Mouse (Mus musculus) hindbrain, postnatal 0 days (tissue): ENCODE measurements around the gene Gfra4. TPM values are rescaled to one million over a fixed set of nuclear protein-coding genes. Genes with fewer than 3 reads are reported as not detected.

Experiments
- ATAC-seq: fragments of 200-750 bp; cut with Nextera tagmentation; 2 replicates; pipeline ENCODE4 v1.8.0; 2017; ENCODE audit warnings: mild to moderate bottlenecking, moderate TSS enrichment, moderate library complexity
- DNase-seq: peaks from one replicate; pipeline ENCODE4 v3.0.0-alpha.2; 2015; ENCODE audit warnings: low spot score
- H3K27ac ChIP-seq: fragments of 300-500 bp; sonication (generic); 2 replicates; pipeline ENCODE4 v1.5.1; 2014; ENCODE audit warnings: mild to moderate bottlenecking
- H3K27me3 ChIP-seq: fragments of 300-500 bp; sonication (generic); 2 replicates; pipeline ENCODE4 v1.6.1; 2014; ENCODE audit warnings: low read length, mixed read lengths; ENCODE audit not compliant: insufficient read depth
- H3K36me3 ChIP-seq: fragments of 300-500 bp; sonication (generic); 2 replicates; pipeline ENCODE4 v1.6.1; 2014; ENCODE audit warnings: low read length, mixed read lengths; ENCODE audit not compliant: insufficient read depth
- H3K4me1 ChIP-seq: fragments of 300-500 bp; sonication (generic); 2 replicates; pipeline ENCODE4 v1.6.1; 2014; ENCODE audit warnings: antibody characterized with exemption, low read length, mixed read lengths; ENCODE audit not compliant: insufficient read depth
- H3K4me2 ChIP-seq: fragments of 300-500 bp; sonication (generic); 2 replicates; pipeline ENCODE4 v1.6.1; 2014; ENCODE audit warnings: low read depth, mild to moderate bottlenecking, low read length, moderate library complexity, mixed read lengths
- H3K4me3 ChIP-seq: fragments of 300-500 bp; sonication (generic); 2 replicates; pipeline ENCODE4 v1.5.1; 2014; ENCODE audit warnings: low read length
- H3K9ac ChIP-seq: fragments of 300-500 bp; sonication (generic); replicated peaks from 2 replicates; pipeline ENCODE4 v1.6.1; 2014; ENCODE audit warnings: mild to moderate bottlenecking, low read length, moderate library complexity, mixed read lengths
- H3K9me3 ChIP-seq: fragments of 300-500 bp; sonication (generic); 2 replicates; pipeline ENCODE4 v1.6.1; 2016; ENCODE audit warnings: low read length, mixed read lengths
- CTCF ChIP-seq: IDR thresholded peaks from 2 replicates; pipeline ENCODE4 v1.5.1; 2016; ENCODE audit warnings: antibody characterized with exemption, control low read depth, low read depth
- WGBS: fragments of 180-500 bp; shearing (Covaris S2); extraction: QIAGEN DNeasy Blood & Tissue Kit; methylation state at CpG from one replicate; pipeline ENCODE4 v1.1.7; 2014; 5-methylcytosine and 5-hydroxymethylcytosine counted together
- microRNA-seq, 2 experiments: library from miRNA; unstranded; fragments of <30 nt; microRNA quantifications; one replicate each; pipeline ENCODE4; 2016
- polyA plus RNA-seq: library from polyadenylated mRNA; unstranded; fragments of >200 nt; fragmentation: Nextera tagmentation; extraction: Ambion mirVana; gene quantifications from 2 replicates; pipeline ENCODE4 v1.2.1, GENCODE M21; 2015
- total RNA-seq: library from RNA; depleted of rRNA; stranded (reverse); fragments of >200 nt; gene quantifications from 2 replicates; pipeline ENCODE4 v1.2.3, GENCODE M21; 2014; rRNA removed

Gene Gfra4
- total and polyA plus RNA-seq, 2 experiments from 2014 or later, result 57.1 to 83.3 TPM

DNA sequence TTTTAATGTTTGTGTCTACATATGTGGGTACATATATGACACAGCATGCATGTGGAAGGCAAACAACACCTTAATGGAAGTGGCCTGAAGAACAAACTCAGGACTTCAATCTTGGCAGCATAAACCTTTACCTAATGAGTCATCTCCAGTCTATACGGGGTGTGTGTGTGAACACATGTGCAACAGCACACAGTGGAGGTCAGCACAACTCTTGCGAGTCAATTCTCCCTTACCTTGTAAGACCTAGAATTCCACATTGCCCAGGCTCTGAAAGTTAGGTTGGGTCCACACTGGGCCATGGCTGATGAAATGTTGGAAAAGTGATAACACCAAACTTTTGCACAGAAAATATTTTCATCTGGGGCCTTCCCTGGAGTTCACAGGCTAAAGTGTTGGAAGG lies 12.3 kb downstream of the Gfra4 start:
- no peak overlapping the region for H3K4me3 ChIP-seq
- no peaks in the 10 kb centered on the region for H3K27me3 ChIP-seq
- no peaks in the 10 kb centered on the region; the same call in 1 of the 2 replicates for H3K4me1 ChIP-seq
- no peak overlapping the region for H3K27ac ChIP-seq
- no peaks in the 10 kb centered on the region for H3K9me3 ChIP-seq
- 88% methylated on average over 2 of the region's 2 CpGs for WGBS
- TF ChIP-seq CTCF, result no peak
- ATAC-seq, result no peak
- peaks cover 17% of the 10 kb centered on the region for H3K36me3 ChIP-seq
- H3K9ac ChIP-seq, result no peak overlapping the region
- no peak overlapping the region for H3K4me2 ChIP-seq
- no peak for DNase-seq

DNA sequence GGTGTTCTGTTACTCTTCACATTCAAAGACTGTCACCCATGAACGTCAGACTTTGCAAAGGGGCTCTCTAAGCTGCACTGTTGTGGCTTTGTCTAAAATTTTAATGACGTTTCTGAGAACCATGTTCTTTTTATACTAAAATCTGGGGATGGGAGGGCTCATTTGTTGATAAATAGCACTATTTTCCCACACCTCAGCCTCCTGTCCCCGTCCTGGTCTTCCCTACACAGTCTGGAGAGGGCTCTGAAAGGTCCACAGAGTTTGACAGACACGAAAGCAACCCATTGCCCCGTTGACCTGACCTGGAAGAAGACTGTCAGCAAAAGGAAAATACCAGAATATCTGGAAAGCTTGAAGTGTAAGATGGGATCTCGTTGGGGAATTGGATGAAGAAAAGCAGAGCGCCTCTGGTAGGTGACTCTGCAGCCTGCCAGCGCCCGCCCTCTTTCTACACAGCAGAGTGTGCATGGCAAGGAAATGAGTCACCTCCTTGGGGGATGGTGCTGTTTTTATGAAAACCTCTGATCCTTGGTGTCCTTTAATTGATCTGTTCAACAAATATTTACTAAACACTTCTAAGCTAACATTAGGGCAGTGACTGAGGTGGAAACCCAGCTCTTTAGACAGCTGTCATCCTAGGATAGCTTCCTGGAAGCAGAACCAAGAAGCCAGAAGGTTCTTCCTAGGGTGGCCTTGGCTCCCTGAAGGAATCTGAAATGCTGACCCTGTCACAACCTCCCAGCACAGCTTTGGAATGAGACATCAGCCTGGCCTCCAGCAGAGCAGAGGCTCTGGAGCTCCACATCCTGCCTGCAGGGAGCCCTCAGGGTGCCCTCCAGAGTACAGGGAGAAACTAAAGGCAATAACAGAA lies 13.6 kb downstream of the Gfra4 start:
- Histone ChIP-seq H3K4me3 (no peak overlapping the region), H3K27me3 (no peaks in the 10 kb centered on the region), H3K36me3 (peaks cover 17% of the 10 kb centered on the region), H3K9me3 (no peaks in the 10 kb centered on the region), H3K27ac (no peak overlapping the region), H3K9ac (no peak overlapping the region), H3K4me1 (no peaks in the 10 kb centered on the region; the same call in 1 of the 2 replicates), H3K4me2 (no peak overlapping the region)
- TF ChIP-seq CTCF, result no peak
- ATAC-seq (no peak), DNase-seq (no peak)
- 79% methylated on average over 9 of the region's 9 CpGs for WGBS

DNA sequence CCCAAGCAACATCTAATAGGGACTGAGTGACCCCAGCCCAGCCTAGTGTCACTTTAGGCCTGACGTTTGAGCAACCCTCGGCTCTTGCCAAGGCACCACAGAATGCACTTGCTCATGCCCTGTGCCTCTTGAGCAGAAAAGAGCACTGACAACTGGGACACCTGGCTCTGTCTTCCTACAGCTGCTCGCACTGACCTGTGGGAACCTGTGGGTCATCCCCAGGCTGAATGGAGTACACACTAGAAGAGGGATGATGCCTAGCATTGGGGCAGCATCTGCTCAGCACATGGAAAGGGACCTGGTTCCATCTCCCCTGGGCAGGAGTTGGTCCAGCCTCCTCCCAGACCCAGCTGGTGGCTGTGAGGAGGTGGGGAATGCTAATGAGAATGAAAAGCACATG lies 15.9 kb downstream of the Gfra4 start:
- Histone ChIP-seq H3K27ac (no peak overlapping the region), H3K36me3 (peaks cover 34% of the 10 kb centered on the region), H3K27me3 (no peaks in the 10 kb centered on the region), H3K4me1 (no peaks in the 10 kb centered on the region; the same call in 1 of the 2 replicates), H3K9me3 (no peaks in the 10 kb centered on the region), H3K4me3 (no peak overlapping the region), H3K4me2 (no peak overlapping the region), H3K9ac (no peak overlapping the region)
- no peak for TF ChIP-seq CTCF
- ATAC-seq, result no peak
- DNase-seq, result no peak
- WGBS, result 82% methylated on average over 3 of the region's 3 CpGs

DNA sequence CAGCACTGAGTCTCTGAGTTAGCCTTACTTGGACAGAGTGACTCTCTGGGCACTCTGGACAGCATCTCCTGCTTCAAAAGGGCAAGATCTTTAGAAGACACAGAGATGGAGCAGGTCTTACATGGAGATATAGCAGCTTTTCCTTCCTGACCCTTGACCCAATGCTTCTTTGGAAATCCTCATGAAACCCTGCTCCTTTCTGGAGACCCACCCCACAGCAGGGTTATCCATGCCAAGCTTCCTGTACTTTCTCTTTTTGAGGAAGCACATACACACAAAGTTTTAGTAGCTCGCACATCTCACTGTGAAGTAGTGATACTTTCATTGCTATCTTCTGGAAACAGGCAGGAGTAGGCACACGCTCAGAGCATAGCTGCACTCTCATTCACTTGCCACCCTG lies 17.7 kb downstream of the Gfra4 start:
- no peaks in the 10 kb centered on the region; the same call in 1 of the 2 replicates for H3K4me1 ChIP-seq
- H3K36me3 ChIP-seq, result peaks cover 46% of the 10 kb centered on the region
- no peak for DNase-seq
- H3K27me3 ChIP-seq, result no peaks in the 10 kb centered on the region
- no peak overlapping the region for H3K9ac ChIP-seq
- no peak overlapping the region for H3K4me3 ChIP-seq
- no peak for TF ChIP-seq CTCF
- 97% methylated on average over 2 of the region's 2 CpGs for WGBS
- no peak overlapping the region for H3K27ac ChIP-seq
- no peak overlapping the region for H3K4me2 ChIP-seq
- no peak for ATAC-seq
- H3K9me3 ChIP-seq, result no peaks in the 10 kb centered on the region

DNA sequence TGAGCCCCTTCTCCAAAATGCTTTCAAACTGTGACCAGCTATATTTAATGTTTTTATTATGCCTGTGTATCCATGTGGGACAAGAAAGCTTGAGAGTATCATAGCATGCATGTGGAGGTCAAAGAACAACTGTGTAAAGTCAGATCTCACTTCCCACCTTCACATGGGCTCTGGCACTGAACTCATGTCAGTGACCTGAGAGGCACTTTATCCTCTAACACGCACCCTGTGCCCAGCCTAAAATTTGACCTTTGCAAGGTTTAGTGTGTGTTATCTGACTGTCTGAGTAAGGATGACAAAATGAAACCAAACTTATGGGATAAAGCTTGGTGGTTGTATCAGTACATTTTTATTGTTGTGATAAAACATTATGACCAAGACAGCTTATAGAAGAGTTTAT lies 32.3 kb downstream of the Gfra4 start:
- ATAC-seq (no peak), DNase-seq (no peak)
- no peak overlapping the region for H3K4me2 ChIP-seq
- no peaks in the 10 kb centered on the region for H3K27me3 ChIP-seq
- no peaks in the 10 kb centered on the region for H3K4me1 ChIP-seq
- H3K36me3 ChIP-seq, result peaks cover 24% of the 10 kb centered on the region
- H3K27ac ChIP-seq, result no peak overlapping the region
- no peak overlapping the region for H3K4me3 ChIP-seq
- 90% methylated on average over 1 of the region's 1 CpGs for WGBS
- TF ChIP-seq CTCF, result no peak
- H3K9me3 ChIP-seq, result no peaks in the 10 kb centered on the region
- no peak overlapping the region for H3K9ac ChIP-seq

DNA sequence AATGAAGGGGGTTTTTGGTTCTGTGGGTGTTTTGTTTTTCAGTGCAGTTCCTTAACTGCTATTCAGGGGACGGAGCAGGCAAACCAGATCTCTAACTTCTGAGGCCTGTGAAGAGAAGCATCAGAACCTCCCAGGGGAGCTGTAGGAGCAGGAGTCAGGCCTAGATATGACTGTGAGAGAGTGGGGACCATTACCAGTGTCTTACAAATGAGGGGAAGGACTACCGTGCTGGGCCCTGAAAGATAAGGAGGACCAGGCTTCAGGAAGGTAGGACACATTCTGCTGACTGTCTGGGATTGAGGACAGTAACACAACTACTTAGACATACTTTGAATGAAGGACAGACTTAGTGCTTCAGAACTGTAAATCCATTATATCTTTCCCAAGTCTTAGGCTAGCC lies 33.8 kb downstream of the Gfra4 start:
- Histone ChIP-seq H3K27me3 (no peaks in the 10 kb centered on the region), H3K4me1 (no peaks in the 10 kb centered on the region), H3K9ac (no peak overlapping the region), H3K4me3 (no peak overlapping the region), H3K27ac (no peak overlapping the region), H3K36me3 (peaks cover 28% of the 10 kb centered on the region), H3K9me3 (no peaks in the 10 kb centered on the region), H3K4me2 (no peak overlapping the region)
- 85% methylated on average over 2 of the region's 2 CpGs for WGBS
- DNase-seq (no peak), ATAC-seq (no peak)
- no peak for TF ChIP-seq CTCF

DNA sequence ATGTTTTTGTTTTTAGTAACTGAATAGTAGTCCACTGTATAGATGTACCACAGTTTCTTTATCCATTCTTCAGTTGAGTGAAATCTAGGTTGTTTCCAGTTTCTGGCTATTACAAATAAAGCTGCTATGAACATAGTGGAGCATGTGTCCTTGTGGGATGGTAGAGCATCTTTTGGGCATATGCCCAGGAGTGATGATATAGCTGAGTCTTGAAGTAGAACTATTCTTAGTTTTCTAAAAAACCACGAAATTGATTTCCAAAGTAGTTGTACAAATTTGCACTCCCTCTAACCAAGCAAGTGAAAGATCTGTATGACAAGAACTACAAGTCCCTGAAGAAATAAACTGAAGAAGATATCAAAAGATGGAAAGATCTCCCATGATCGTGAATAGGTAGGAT lies 50.1 kb downstream of the Gfra4 start:
- no peak overlapping the region for H3K27ac ChIP-seq
- H3K9ac ChIP-seq, result no peak overlapping the region
- H3K4me3 ChIP-seq, result no peak overlapping the region
- ATAC-seq (no peak), DNase-seq (no peak)
- H3K4me1 ChIP-seq, result no peaks in the 10 kb centered on the region
- H3K27me3 ChIP-seq, result no peaks in the 10 kb centered on the region
- H3K4me2 ChIP-seq, result no peak overlapping the region
- TF ChIP-seq CTCF, result no peak
- no peaks in the 10 kb centered on the region for H3K9me3 ChIP-seq
- peaks cover 22% of the 10 kb centered on the region for H3K36me3 ChIP-seq
- 98% methylated on average over 2 of the region's 2 CpGs for WGBS

Small RNA genes lying within 50 kb of the gene (microRNA-seq; reads per million reads assigned to microRNA genes)
- 0 to 0.18 reads per million in 2 experiments for gene Mir6973b

Other genes with a start within 250 kb of the Gfra4 start
- gene 4930402H24Rik, start 136.7 kb downstream of the Gfra4 start, total RNA-seq, result 131 and 188 TPM in 2 replicates
- gene 4930402H24Rik, start 136.7 kb downstream of the Gfra4 start, polyA plus RNA-seq, result 57.2 and 57.6 TPM in 2 replicates
- gene Atrn, start 136.6 kb downstream of the Gfra4 start, total RNA-seq, result 76.4 and 78.4 TPM in 2 replicates
- 11.2 and 12.6 TPM in 2 replicates for gene Atrn, start 136.6 kb downstream of the Gfra4 start, polyA plus RNA-seq
- 0.72 and 1.9 TPM in 2 replicates for gene Adam33, start 20.7 kb upstream of the Gfra4 start, total RNA-seq
- gene Adam33, start 20.7 kb upstream of the Gfra4 start, polyA plus RNA-seq, result 1.5 and 1.8 TPM in 2 replicates
- 0.75 and 0.99 TPM in 2 replicates for gene Siglec1, start 43.7 kb upstream of the Gfra4 start, total RNA-seq
- 0.19 and 0.28 TPM in 2 replicates for gene Siglec1, start 43.7 kb upstream of the Gfra4 start, polyA plus RNA-seq
- gene Hspa12b, start 84.2 kb upstream of the Gfra4 start, total RNA-seq, result 7.2 and 11.2 TPM in 2 replicates
- 3.3 and 3.7 TPM in 2 replicates for gene Hspa12b, start 84.2 kb upstream of the Gfra4 start, polyA plus RNA-seq
- not detected in 2 replicates for gene Gm11037, start 90.4 kb upstream of the Gfra4 start, total RNA-seq
- gene Gm11037, start 90.4 kb upstream of the Gfra4 start, polyA plus RNA-seq, result not detected in 2 replicates
- 155 and 157 TPM in 2 replicates for gene 1700037H04Rik, start 117.0 kb upstream of the Gfra4 start, total RNA-seq
- 76.0 and 79.3 TPM in 2 replicates for gene 1700037H04Rik, start 117.0 kb upstream of the Gfra4 start, polyA plus RNA-seq
- gene Cenpb, start 137.0 kb upstream of the Gfra4 start, total RNA-seq, result 106 and 112 TPM in 2 replicates
- gene Cenpb, start 137.0 kb upstream of the Gfra4 start, polyA plus RNA-seq, result 12.8 and 14.4 TPM in 2 replicates
- 18.2 TPM in 2 replicates for gene Cdc25b, start 143.9 kb upstream of the Gfra4 start, total RNA-seq
- gene Cdc25b, start 143.9 kb upstream of the Gfra4 start, polyA plus RNA-seq, result 22.2 and 24.0 TPM in 2 replicates
- 15.5 and 17.3 TPM in 2 replicates for gene Spef1, start 144.2 kb upstream of the Gfra4 start, total RNA-seq
- 7.8 and 8.9 TPM in 2 replicates for gene Spef1, start 144.2 kb upstream of the Gfra4 start, polyA plus RNA-seq
- 63.0 and 67.6 TPM in 2 replicates for gene Ap5s1, start 164.0 kb upstream of the Gfra4 start, total RNA-seq
- gene Ap5s1, start 164.0 kb upstream of the Gfra4 start, polyA plus RNA-seq, result 37.1 and 37.5 TPM in 2 replicates
- 11.3 and 17.4 TPM in 2 replicates for gene Mavs, start 191.0 kb upstream of the Gfra4 start, total RNA-seq
- 6.1 and 6.7 TPM in 2 replicates for gene Mavs, start 191.0 kb upstream of the Gfra4 start, polyA plus RNA-seq
- gene Pank2, start 219.4 kb upstream of the Gfra4 start, total RNA-seq, result 33.6 and 35.2 TPM in 2 replicates
- gene Pank2, start 219.4 kb upstream of the Gfra4 start, polyA plus RNA-seq, result 24.9 and 26.5 TPM in 2 replicates